Mouse (Mus musculus) intestine, embryonic 15.5 days (tissue): ENCODE results near the gene Nmt1. TPM values are rescaled to one million over a fixed set of nuclear protein-coding genes. Genes with fewer than 3 reads are reported as not detected.

ENCODE experiments used
- ATAC-seq: fragments of 200-750 bp; cut with Nextera tagmentation; 2 replicates; pipeline ENCODE4 v1.8.0; 2017; ENCODE audit warnings: moderate TSS enrichment, moderate library complexity
- H3K27ac ChIP-seq: fragments of 300-500 bp; sonication (generic); 2 replicates; pipeline ENCODE4 v1.5.1; 2015; ENCODE audit warnings: mild to moderate bottlenecking, inconsistent platforms
- H3K27me3 ChIP-seq: fragments of 300-500 bp; sonication (generic); replicated peaks from 2 replicates; pipeline ENCODE4 v1.6.1; 2015; ENCODE audit warnings: inconsistent platforms
- H3K36me3 ChIP-seq: fragments of 300-500 bp; sonication (generic); 2 replicates; pipeline ENCODE4 v1.6.1; 2015; ENCODE audit warnings: inconsistent platforms
- H3K4me1 ChIP-seq: fragments of 300-500 bp; sonication (generic); replicated peaks from 2 replicates; pipeline ENCODE4 v1.6.1; 2015; ENCODE audit warnings: inconsistent platforms
- H3K4me2 ChIP-seq: fragments of 300-500 bp; sonication (generic); replicated peaks from 2 replicates; pipeline ENCODE4 v1.6.1; 2015; ENCODE audit warnings: mild to moderate bottlenecking, inconsistent platforms
- H3K4me3 ChIP-seq: fragments of 300-500 bp; sonication (generic); replicated peaks from 2 replicates; pipeline ENCODE4 v1.5.1; 2015; ENCODE audit warnings: inconsistent platforms
- H3K9ac ChIP-seq: fragments of 300-500 bp; sonication (generic); 2 replicates; pipeline ENCODE4 v1.6.1; 2015; ENCODE audit warnings: inconsistent platforms
- H3K9me3 ChIP-seq: fragments of 300-500 bp; sonication (generic); 2 replicates; pipeline ENCODE4 v1.6.1; 2016; ENCODE audit warnings: inconsistent platforms
- WGBS: fragments of 180-500 bp; shearing (Covaris S2); methylation state at CpG from one replicate; pipeline ENCODE4 v1.1.7; 2015; 5-methylcytosine and 5-hydroxymethylcytosine counted together
- polyA plus RNA-seq: library from polyadenylated mRNA; unstranded; fragments of >200 nt; fragmentation: Nextera tagmentation; extraction: Ambion mirVana; gene quantifications from 2 replicates; pipeline ENCODE4 v1.2.1, GENCODE M21; 2015

Gene Nmt1
- polyA plus RNA-seq, 1 experiment from 2014 or later, result 66.6 TPM

- H3K4me1 ChIP-seq, result peaks cover 9% of the 10 kb centered on the region; the same call in 1 of the 2 replicates
- H3K4me3 ChIP-seq, result no peak overlapping the region
- peaks cover 6% of the 10 kb centered on the region; the same call in 1 of the 2 replicates for H3K36me3 ChIP-seq
- H3K9me3 ChIP-seq, result no peaks in the 10 kb centered on the region
- no peak overlapping the region for H3K9ac ChIP-seq
- no peak overlapping the region for H3K27ac ChIP-seq
- no peak for ATAC-seq
- peak overlapping the region; percentile 70; the same call in 1 of the 2 replicates for H3K4me2 ChIP-seq
- 85% methylated on average over 3 of the region's 3 CpGs for WGBS
- no peaks in the 10 kb centered on the region for H3K27me3 ChIP-seq
These were observed 1.1 kb upstream of the Nmt1 start for GRCm38 (mm10) chr11:103026901-103027300.

- Histone ChIP-seq H3K4me2 (peak overlapping the region; percentile 70), H3K4me3 (peak overlapping the region; percentile 80), H3K27me3 (no peaks in the 10 kb centered on the region), H3K36me3 (peaks cover 6% of the 10 kb centered on the region; the same call in 1 of the 2 replicates), H3K4me1 (peaks cover 9% of the 10 kb centered on the region; the same call in 1 of the 2 replicates), H3K27ac (peak overlapping the region; percentile 61), H3K9ac (peak overlapping the region; percentile 61), H3K9me3 (no peaks in the 10 kb centered on the region)
- ATAC-seq, result no peak
- WGBS, result 15% methylated on average over 8 of the region's 8 CpGs
These were observed 317 bp upstream of the Nmt1 start for GRCm38 (mm10) chr11:103027570-103028175.

- Histone ChIP-seq H3K9ac (no peak overlapping the region), H3K36me3 (no peaks in the 10 kb centered on the region), H3K4me3 (no peak overlapping the region), H3K27ac (no peak overlapping the region), H3K9me3 (no peaks in the 10 kb centered on the region), H3K4me2 (no peak overlapping the region), H3K4me1 (0 out of 2 replicates have a peak, but pooled peaks cover 6% of the 10 kb centered on the region), H3K27me3 (no peaks in the 10 kb centered on the region)
- WGBS, result 86% methylated on average over 3 of the region's 3 CpGs
- no peak for ATAC-seq
These were observed 5.0 kb downstream of the Nmt1 start for GRCm38 (mm10) chr11:103033030-103033429.

- Histone ChIP-seq H3K27ac (no peak overlapping the region), H3K9ac (no peak overlapping the region), H3K27me3 (no peaks in the 10 kb centered on the region), H3K4me1 (0 out of 2 replicates have a peak, but pooled peaks cover 5% of the 10 kb centered on the region), H3K4me2 (no peak overlapping the region), H3K36me3 (0 out of 2 replicates have a peak, but pooled peaks cover 3% of the 10 kb centered on the region), H3K4me3 (no peak overlapping the region), H3K9me3 (no peaks in the 10 kb centered on the region)
- 83% methylated on average over 6 of the region's 6 CpGs for WGBS
- no peak for ATAC-seq
These were observed 7.0 kb downstream of the Nmt1 start for GRCm38 (mm10) chr11:103035007-103035406.

- H3K4me1 ChIP-seq, result no peaks in the 10 kb centered on the region
- no peak overlapping the region for H3K27ac ChIP-seq
- 0 out of 2 replicates have a peak, but pooled peaks cover 3% of the 10 kb centered on the region for H3K36me3 ChIP-seq
- 84% methylated on average over 8 of the region's 8 CpGs for WGBS
- no peak overlapping the region for H3K4me2 ChIP-seq
- H3K9ac ChIP-seq, result no peak overlapping the region
- no peak for ATAC-seq
- no peaks in the 10 kb centered on the region for H3K9me3 ChIP-seq
- H3K27me3 ChIP-seq, result no peaks in the 10 kb centered on the region
- no peak overlapping the region for H3K4me3 ChIP-seq
These were observed 9.0 kb downstream of the Nmt1 start for GRCm38 (mm10) chr11:103036881-103037465.

- H3K4me3 ChIP-seq, result no peak overlapping the region
- no peak for ATAC-seq
These were observed 10.0 kb downstream of the Nmt1 start for GRCm38 (mm10) chr11:103038037-103038436.

GRCm38 (mm10) chr11:103042828-103043227 is 14.8 kb downstream of the Nmt1 start:
- no peak for ATAC-seq
- no peaks in the 10 kb centered on the region for H3K9me3 ChIP-seq
- no peak overlapping the region for H3K4me2 ChIP-seq
- no peak overlapping the region for H3K27ac ChIP-seq
- no peak overlapping the region for H3K4me3 ChIP-seq
- WGBS, result 77% methylated on average over 4 of the region's 4 CpGs
- no peaks in the 10 kb centered on the region for H3K4me1 ChIP-seq
- peaks cover 22% of the 10 kb centered on the region for H3K36me3 ChIP-seq
- no peaks in the 10 kb centered on the region for H3K27me3 ChIP-seq
- H3K9ac ChIP-seq, result no peak overlapping the region

More at GRCm38 (mm10) chr11:103038037-103038436, 10.0 kb downstream of the Nmt1 start:
- 0 out of 2 replicates have a peak, but pooled peaks cover 3% of the 10 kb centered on the region for H3K36me3 ChIP-seq
- no peaks in the 10 kb centered on the region for H3K9me3 ChIP-seq
- H3K27me3 ChIP-seq, result no peaks in the 10 kb centered on the region
- H3K27ac ChIP-seq, result no peak overlapping the region
- 77% methylated on average over 6 of the region's 6 CpGs for WGBS
- H3K9ac ChIP-seq, result no peak overlapping the region
- H3K4me2 ChIP-seq, result no peak overlapping the region
- H3K4me1 ChIP-seq, result no peaks in the 10 kb centered on the region

GRCm38 (mm10) chr11:103043982-103044381 is 16.0 kb downstream of the Nmt1 start:
- Histone ChIP-seq H3K4me1 (no peaks in the 10 kb centered on the region), H3K9me3 (no peaks in the 10 kb centered on the region), H3K36me3 (peaks cover 19% of the 10 kb centered on the region), H3K27ac (no peak overlapping the region), H3K9ac (no peak overlapping the region), H3K4me3 (no peak overlapping the region), H3K4me2 (no peak overlapping the region), H3K27me3 (no peaks in the 10 kb centered on the region)
- ATAC-seq, result no peak
- 99% methylated on average over 3 of the region's 3 CpGs for WGBS

- Histone ChIP-seq H3K27me3 (no peaks in the 10 kb centered on the region), H3K36me3 (peaks cover 23% of the 10 kb centered on the region), H3K9me3 (no peaks in the 10 kb centered on the region), H3K4me1 (no peaks in the 10 kb centered on the region), H3K4me2 (no peak overlapping the region), H3K9ac (no peak overlapping the region), H3K27ac (no peak overlapping the region), H3K4me3 (no peak overlapping the region)
- no peak for ATAC-seq
- WGBS, result 77% methylated on average over 8 of the region's 8 CpGs
These were observed 18.3 kb downstream of the Nmt1 start for GRCm38 (mm10) chr11:103046286-103046685.

GRCm38 (mm10) chr11:103049611-103050010 is 21.6 kb downstream of the Nmt1 start:
- H3K9ac ChIP-seq, result no peak overlapping the region
- WGBS, result 84% methylated on average over 5 of the region's 5 CpGs
- peaks cover 28% of the 10 kb centered on the region for H3K36me3 ChIP-seq
- 0 out of 2 replicates have a peak, but pooled peaks cover 2% of the 10 kb centered on the region for H3K4me1 ChIP-seq
- no peak overlapping the region for H3K27ac ChIP-seq
- ATAC-seq, result no peak
- no peaks in the 10 kb centered on the region for H3K9me3 ChIP-seq
- no peak overlapping the region for H3K4me2 ChIP-seq
- H3K27me3 ChIP-seq, result no peaks in the 10 kb centered on the region
- H3K4me3 ChIP-seq, result no peak overlapping the region

- H3K4me1 ChIP-seq, result 0 out of 2 replicates have a peak, but pooled peaks cover 2% of the 10 kb centered on the region
- H3K27me3 ChIP-seq, result no peaks in the 10 kb centered on the region
- H3K9me3 ChIP-seq, result no peaks in the 10 kb centered on the region
- WGBS, result 91% methylated on average over 9 of the region's 9 CpGs
- no peak overlapping the region for H3K27ac ChIP-seq
- no peak overlapping the region for H3K4me2 ChIP-seq
- no peak overlapping the region for H3K4me3 ChIP-seq
- H3K9ac ChIP-seq, result no peak overlapping the region
- ATAC-seq, result no peak
- peaks cover 22% of the 10 kb centered on the region for H3K36me3 ChIP-seq
These were observed 22.2 kb downstream of the Nmt1 start for GRCm38 (mm10) chr11:103050153-103050552.

- Histone ChIP-seq H3K9ac (no peak overlapping the region), H3K27me3 (no peaks in the 10 kb centered on the region), H3K9me3 (no peaks in the 10 kb centered on the region), H3K4me2 (no peak overlapping the region), H3K4me3 (no peak overlapping the region), H3K27ac (0 out of 2 replicates have a peak overlapping the region, but pooled peaks have one; percentile 27), H3K36me3 (peaks cover 25% of the 10 kb centered on the region), H3K4me1 (0 out of 2 replicates have a peak, but pooled peaks cover 2% of the 10 kb centered on the region)
- WGBS, result 36% methylated on average over 8 of the region's 8 CpGs
- peak; percentile 45; the same call in 1 of the 2 replicates for ATAC-seq
These were observed 23.3 kb downstream of the Nmt1 start for GRCm38 (mm10) chr11:103051249-103051691.
